Mouse (Mus musculus) MEL (cell line): Measurements from ENCODE around the gene Cdx2. TPM values are rescaled to one million over a fixed set of nuclear protein-coding genes. Genes with fewer than 3 reads are reported as not detected.

Source experiments
- DNase-seq: peaks from one replicate; pipeline ENCODE4 v3.0.0; 2011; ENCODE audit warnings: low read depth, low spot score
- H3K27ac ChIP-seq: 2 replicates; pipeline ENCODE4 v1.5.1; 2012; ENCODE audit warnings: low read depth, mild to moderate bottlenecking, control low read depth, low read length, moderate library complexity; ENCODE audit not compliant: control insufficient read depth
- H3K27me3 ChIP-seq, 2 experiments: fragments of 150-350 bp in 1 of 2; sonication (generic) in 1 of 2; 2 replicates each; pipeline ENCODE4 v1.6.1; 2012; ENCODE audit warnings: low read length in 2 of 2, mild to moderate bottlenecking in 2 of 2, improper control_type of control experiment in 1 of 2, moderate library complexity in 1 of 2; ENCODE audit not compliant: insufficient read depth in 2 of 2, control insufficient read depth in 1 of 2
- H3K36me3 ChIP-seq, 2 experiments: 2 replicates each; pipeline ENCODE4 v1.6.1; 2012 to 2014; ENCODE audit warnings: low read length in 2 of 2, improper control_type of control experiment in 1 of 2, inconsistent platforms in 1 of 2, mild to moderate bottlenecking in 1 of 2; ENCODE audit not compliant: insufficient read depth in 2 of 2, control insufficient read depth in 1 of 2
- H3K4me1 ChIP-seq, 2 experiments: fragments of 150-350 bp in 1 of 2; sonication (generic) in 1 of 2; 2 replicates each; pipeline ENCODE4 v1.6.1; 2012; ENCODE audit warnings: low read length in 2 of 2, improper control_type of control experiment in 1 of 2, mild to moderate bottlenecking in 1 of 2; ENCODE audit not compliant: insufficient read depth in 2 of 2, control insufficient read depth in 1 of 2
- H3K4me3 ChIP-seq, 2 experiments: fragments of 150-350 bp in 1 of 2; sonication (generic) in 1 of 2; 2 replicates each; pipeline ENCODE4 v1.5.1; 2012; ENCODE audit warnings: low read depth in 2 of 2, low read length in 2 of 2, mild to moderate bottlenecking in 2 of 2, moderate library complexity in 2 of 2, control low read depth in 1 of 2, improper control_type of control experiment in 1 of 2; ENCODE audit not compliant: control insufficient read depth in 1 of 2, insufficient read depth in 1 of 2
- H3K79me2 ChIP-seq: 2 replicates; pipeline ENCODE4 v1.6.1; 2012; ENCODE audit warnings: mild to moderate bottlenecking, low read length, moderate library complexity; ENCODE audit not compliant: control insufficient read depth, poor library complexity, insufficient read depth
- H3K9ac ChIP-seq: 2 replicates; pipeline ENCODE4 v1.6.1; 2012; ENCODE audit warnings: low read depth, mild to moderate bottlenecking, control low read depth, low read length, moderate library complexity; ENCODE audit not compliant: control insufficient read depth, poor library complexity, severe bottlenecking
- H3K9me3 ChIP-seq: fragments of 150-350 bp; sonication (generic); replicated peaks from 2 replicates; pipeline ENCODE4 v1.6.1; 2012; ENCODE audit warnings: mild to moderate bottlenecking, low read length, improper control_type of control experiment, moderate library complexity; ENCODE audit not compliant: insufficient read depth
- BHLHE40 ChIP-seq: IDR thresholded peaks from 2 replicates; pipeline ENCODE4 v1.6.1; 2012; ENCODE audit warnings: low read depth, mild to moderate bottlenecking, inconsistent platforms, low read length, improper control_type of control experiment, borderline replicate concordance
- CHD1 ChIP-seq: IDR thresholded peaks from 2 replicates; pipeline ENCODE4 v1.6.1; 2012; ENCODE audit warnings: low read depth, mild to moderate bottlenecking, inconsistent platforms, low read length, improper control_type of control experiment
- CHD2 ChIP-seq: IDR thresholded peaks from 2 replicates; pipeline ENCODE4 v1.6.1; 2011; ENCODE audit warnings: low read length, improper control_type of control experiment
- CTCF ChIP-seq, 3 experiments: IDR thresholded peaks in 2 of 3; conservative IDR thresholded peaks in 1 of 3; 2 replicates each; pipeline ENCODE4 v1.5.1; 2011 to 2012; ENCODE audit warnings: low read length in 3 of 3, low read depth in 2 of 3, mild to moderate bottlenecking in 2 of 3, improper control_type of control experiment in 1 of 3, inconsistent platforms in 1 of 3, mixed read lengths in 1 of 3, moderate library complexity in 1 of 3; ENCODE audit not compliant: control insufficient read depth in 1 of 3, insufficient read depth in 1 of 3, poor library complexity in 1 of 3, severe bottlenecking in 1 of 3
- E2F4 ChIP-seq: IDR thresholded peaks from 2 replicates; pipeline ENCODE4 v1.6.1; 2011; ENCODE audit warnings: low read depth, low read length, improper control_type of control experiment, borderline replicate concordance
- EP300 ChIP-seq, 2 experiments: IDR thresholded peaks; 2 replicates each; pipeline ENCODE4 v1.6.1; 2011; ENCODE audit warnings: improper control_type of control experiment in 2 of 2, low read length in 2 of 2, low read depth in 1 of 2, mild to moderate bottlenecking in 1 of 2
- ETS1 ChIP-seq: IDR thresholded peaks from 2 replicates; pipeline ENCODE4 v1.6.1; 2012; ENCODE audit warnings: low read depth, mild to moderate bottlenecking, inconsistent platforms, low read length, improper control_type of control experiment, moderate library complexity
- GATA1 ChIP-seq: IDR thresholded peaks from 2 replicates; pipeline ENCODE4 v1.6.1; 2011; ENCODE audit warnings: low read depth, low read length, improper control_type of control experiment
- JUND ChIP-seq: IDR thresholded peaks from 2 replicates; pipeline ENCODE4 v1.6.1; 2011; ENCODE audit warnings: low read depth, mild to moderate bottlenecking, improper control_type of control experiment, low read length
- MAX ChIP-seq: IDR thresholded peaks from 2 replicates; pipeline ENCODE4 v1.6.1; 2011; ENCODE audit warnings: low read length, improper control_type of control experiment
- MEF2A ChIP-seq: IDR thresholded peaks from 2 replicates; pipeline ENCODE4 v1.6.1; 2014; ENCODE audit warnings: low read depth, mild to moderate bottlenecking, inconsistent platforms, low read length, improper control_type of control experiment; ENCODE audit not compliant: poor library complexity, insufficient replicate concordance, severe bottlenecking; ENCODE audit errors: extremely low read depth
- MYC ChIP-seq: IDR thresholded peaks from 2 replicates; pipeline ENCODE4 v1.6.1; 2011; ENCODE audit warnings: low read depth, mild to moderate bottlenecking, low read length, improper control_type of control experiment, moderate library complexity
- NELFE ChIP-seq: IDR thresholded peaks from 2 replicates; pipeline ENCODE4 v1.6.1; 2011; ENCODE audit warnings: low read depth, low read length, improper control_type of control experiment
- POLR2AphosphoS5 ChIP-seq: IDR thresholded peaks from 2 replicates; pipeline ENCODE4 v1.6.1; 2012; ENCODE audit warnings: low read depth, borderline replicate concordance, mild to moderate bottlenecking, inconsistent platforms, low read length, moderate library complexity, mixed read lengths
- RAD21 ChIP-seq: IDR thresholded peaks from 2 replicates; pipeline ENCODE4 v1.6.1; 2011; ENCODE audit warnings: mild to moderate bottlenecking, low read depth, low read length, improper control_type of control experiment
- RCOR1 ChIP-seq: IDR thresholded peaks from 2 replicates; pipeline ENCODE4 v1.6.1; 2012; ENCODE audit warnings: low read depth, mild to moderate bottlenecking, inconsistent platforms, low read length, improper control_type of control experiment
- SIN3A ChIP-seq: IDR thresholded peaks from 2 replicates; pipeline ENCODE4 v1.6.1; 2012; ENCODE audit warnings: low read length, improper control_type of control experiment, inconsistent platforms
- UBTF ChIP-seq: IDR thresholded peaks from 2 replicates; pipeline ENCODE4 v1.6.1; 2012; ENCODE audit warnings: low read depth, mild to moderate bottlenecking, inconsistent platforms, low read length, improper control_type of control experiment, moderate library complexity, borderline replicate concordance; ENCODE audit not compliant: insufficient read depth
- USF1 ChIP-seq: IDR thresholded peaks from 2 replicates; pipeline ENCODE4 v1.6.1; 2014; ENCODE audit warnings: low read depth, mild to moderate bottlenecking, inconsistent platforms, low read length, improper control_type of control experiment, moderate library complexity
- ZNF384 ChIP-seq: IDR thresholded peaks from 2 replicates; pipeline ENCODE4 v1.6.1; 2012; ENCODE audit warnings: low read depth, mild to moderate bottlenecking, inconsistent platforms, low read length, improper control_type of control experiment
- polyA plus RNA-seq, 2 experiments: library from polyadenylated mRNA; stranded (reverse) in 1 of 2; unstranded in 1 of 2; fragments of >175 nt in 1 of 2; fragments of >200 nt in 1 of 2; gene quantifications; 2 replicates each; pipeline versions ENCODE4 v1.2.1 to v1.2.4; 2012; ENCODE audit warnings: low replicate concordance in 2 of 2, low read depth in 1 of 2; ENCODE audit not compliant: insufficient read length in 2 of 2, insufficient read depth in 1 of 2, missing spikeins in 1 of 2
- total RNA-seq: library from RNA; depleted of rRNA; stranded (reverse); fragments of 300-350 nt; gene quantifications from 2 replicates; pipeline ENCODE4 v1.2.3, GENCODE M21; 2012

Gene Cdx2
- total and polyA plus RNA-seq, 3 experiments, result not detected

- no peak for DNase-seq
- no peaks in the 10 kb centered on the region for H3K79me2 ChIP-seq
- no peaks in the 10 kb centered on the region for H3K36me3 ChIP-seq
- H3K27me3 ChIP-seq, result no peaks in the 10 kb centered on the region
- no peak overlapping the region for H3K4me3 ChIP-seq
- no peaks in the 10 kb centered on the region for H3K9me3 ChIP-seq
- no peak overlapping the region for H3K9ac ChIP-seq
- H3K4me1 ChIP-seq, result no peaks in the 10 kb centered on the region
- H3K27ac ChIP-seq, result no peak overlapping the region
- TF ChIP-seq ETS1 (no peak), MEF2A (no peak), UBTF (no peak), JUND (no peak), MAX (no peak), CTCF (IDR thresholded peaks at IDR 0.05 in 2 of 3, conservative IDR thresholded peaks at IDR 0.05 in 1 of 3; ENCODE audit: control insufficient read depth in 1 of 3, insufficient read depth in 1 of 3, low read depth in 2 of 3, low read length in 3 of 3, poor library complexity in 1 of 3, severe bottlenecking in 1 of 3) (no peak), E2F4 (no peak), CHD2 (no peak), MYC (no peak), ZNF384 (no peak), POLR2AphosphoS5 (no peak), BHLHE40 (no peak), NELFE (no peak), RAD21 (no peak), SIN3A (no peak)
Measured at GRCm38 (mm10) chr5:147342901-147343300, 35.8 kb upstream of the Cdx2 start.

GRCm38 (mm10) chr5:147340741-147341414 is 33.8 kb upstream of the Cdx2 start:
- no peaks in the 10 kb centered on the region for H3K79me2 ChIP-seq
- no peak overlapping the region for H3K27ac ChIP-seq
- H3K36me3 ChIP-seq, result no peaks in the 10 kb centered on the region
- DNase-seq, result no peak
- H3K4me1 ChIP-seq, result no peaks in the 10 kb centered on the region
- no peak overlapping the region for H3K4me3 ChIP-seq
- no peak overlapping the region for H3K9ac ChIP-seq
- no peaks in the 10 kb centered on the region for H3K9me3 ChIP-seq
- H3K27me3 ChIP-seq, result no peaks in the 10 kb centered on the region
- TF ChIP-seq GATA1 (no peak), EP300 (IDR thresholded peaks at IDR 0.05; ENCODE audit: low read depth in 1 of 2, low read length in 2 of 2) (no peak), UBTF (no peak), USF1 (no peak), SIN3A (no peak), NELFE (no peak), E2F4 (no peak), CHD1 (no peak), CTCF (IDR thresholded peaks at IDR 0.05 in 2 of 3, conservative IDR thresholded peaks at IDR 0.05 in 1 of 3; ENCODE audit: control insufficient read depth in 1 of 3, insufficient read depth in 1 of 3, low read depth in 2 of 3, low read length in 3 of 3, poor library complexity in 1 of 3, severe bottlenecking in 1 of 3) (no peak), RAD21 (no peak), RCOR1 (no peak)
